Mouse (Mus musculus): ENCODE results near the gene Tas1r3. TPM values are rescaled to one million over a fixed set of nuclear protein-coding genes. Genes with fewer than 3 reads are reported as not detected.

Gene Tas1r3
- polyA plus RNA-seq, 1 experiment from 2014 or later: 0.61 TPM

- no peak overlapping the region for H3K4me3 ChIP-seq
- H3K27ac ChIP-seq: no peak overlapping the region
- WGBS: 55% methylated on average over 8 of the region's 8 CpGs
- H3K27me3 ChIP-seq (replicated peaks): peaks cover 22% of the 10 kb centered on the region
- H3K9me3 ChIP-seq: no peaks in the 10 kb centered on the region
- ATAC-seq (replicated peaks): no peak
- no peak overlapping the region for H3K4me2 ChIP-seq
- peaks cover 22% of the 10 kb centered on the region for H3K4me1 ChIP-seq
- H3K36me3 ChIP-seq (replicated peaks): no peaks in the 10 kb centered on the region
- no peak overlapping the region for H3K9ac ChIP-seq
Measured at GRCm38 (mm10) chr4:155838187-155839153, 24.7 kb downstream of the Tas1r3 start.

- Histone ChIP-seq H3K36me3 (replicated peaks) (no peaks in the 10 kb centered on the region), H3K4me2 (no peak overlapping the region), H3K4me1 (peaks cover 31% of the 10 kb centered on the region), H3K4me3 (no peak overlapping the region), H3K27ac (no peak overlapping the region), H3K27me3 (replicated peaks) (peaks cover 19% of the 10 kb centered on the region), H3K9ac (no peak overlapping the region), H3K9me3 (no peaks in the 10 kb centered on the region)
- ATAC-seq (replicated peaks): no peak
- 82% methylated on average over 11 of the region's 11 CpGs for WGBS
Measured at GRCm38 (mm10) chr4:155837404-155838010, 25.7 kb downstream of the Tas1r3 start.

GRCm38 (mm10) chr4:155833836-155834235, 29.3 kb downstream of the Tas1r3 start:
- H3K4me2 ChIP-seq: no peak overlapping the region
- no peaks in the 10 kb centered on the region for H3K27me3 ChIP-seq (replicated peaks)
- H3K4me3 ChIP-seq: no peak overlapping the region
- H3K9ac ChIP-seq: no peak overlapping the region
- H3K27ac ChIP-seq: peak overlapping the region; percentile 39; the same call in 1 of the 2 replicates
- H3K36me3 ChIP-seq (replicated peaks): no peaks in the 10 kb centered on the region
- no peaks in the 10 kb centered on the region for H3K9me3 ChIP-seq
- ATAC-seq (replicated peaks): 0 out of 2 replicates have a peak, but pooled peaks have one; percentile 16
- H3K4me1 ChIP-seq: peaks cover 29% of the 10 kb centered on the region
- 33% methylated on average over 2 of the region's 2 CpGs for WGBS

GRCm38 (mm10) chr4:155833234-155833633, 29.9 kb downstream of the Tas1r3 start:
- WGBS: 87% methylated on average over 4 of the region's 4 CpGs
- H3K4me3 ChIP-seq: no peak overlapping the region
- no peaks in the 10 kb centered on the region for H3K27me3 ChIP-seq (replicated peaks)
- H3K4me2 ChIP-seq: no peak overlapping the region
- H3K4me1 ChIP-seq: peaks cover 29% of the 10 kb centered on the region
- no peaks in the 10 kb centered on the region for H3K9me3 ChIP-seq
- no peak overlapping the region for H3K27ac ChIP-seq
- H3K9ac ChIP-seq: no peak overlapping the region
- no peaks in the 10 kb centered on the region for H3K36me3 ChIP-seq (replicated peaks)
- no peak for ATAC-seq (replicated peaks)

- H3K4me3 ChIP-seq: peak overlapping the region; percentile 58
- H3K9ac ChIP-seq: peak overlapping the region; percentile 72
- H3K27me3 ChIP-seq (replicated peaks): no peaks in the 10 kb centered on the region
- peaks cover 29% of the 10 kb centered on the region for H3K4me1 ChIP-seq
- H3K9me3 ChIP-seq: no peaks in the 10 kb centered on the region
- 57% methylated on average over 10 of the region's 10 CpGs for WGBS
- ATAC-seq (replicated peaks): no peak
- peak overlapping the region; percentile 87 for H3K4me2 ChIP-seq
- no peak overlapping the region for H3K27ac ChIP-seq
- 0 out of 2 replicates have a peak, but pooled peaks cover 5% of the 10 kb centered on the region for H3K36me3 ChIP-seq (replicated peaks)
Measured at GRCm38 (mm10) chr4:155832321-155832720, 30.8 kb downstream of the Tas1r3 start.

- Histone ChIP-seq H3K9ac (peak overlapping the region; percentile 72), H3K36me3 (replicated peaks) (0 out of 2 replicates have a peak, but pooled peaks cover 5% of the 10 kb centered on the region), H3K9me3 (no peaks in the 10 kb centered on the region), H3K27ac (peak overlapping the region; percentile 89), H3K4me3 (peak overlapping the region; percentile 58), H3K27me3 (replicated peaks) (no peaks in the 10 kb centered on the region), H3K4me2 (peak overlapping the region; percentile 87), H3K4me1 (peaks cover 29% of the 10 kb centered on the region)
- WGBS: under 1% methylated on average over 25 of the region's 25 CpGs
- ATAC-seq (replicated peaks): no peak; the same call in 1 of the 2 replicates
Measured at GRCm38 (mm10) chr4:155831831-155832230, 31.3 kb downstream of the Tas1r3 start.

GRCm38 (mm10) chr4:155831205-155831766, 31.9 kb downstream of the Tas1r3 start, which contains the start of gene Aurkaip1:
Gene Aurkaip1, plus strand, starts transcription at chr4:155831272.
- Histone ChIP-seq H3K4me1 (peaks cover 29% of the 10 kb centered on the region), H3K36me3 (replicated peaks) (0 out of 2 replicates have a peak, but pooled peaks cover 5% of the 10 kb centered on the region), H3K9ac (peak within 1 kb of the TSS; percentile 72), H3K27me3 (replicated peaks) (no peaks in the 10 kb centered on the region), H3K4me3 (peak within 1 kb of the TSS; percentile 58), H3K9me3 (no peaks in the 10 kb centered on the region), H3K4me2 (peak within 1 kb of the TSS; percentile 87), H3K27ac (peak within 1 kb of the TSS; percentile 89)
- under 1% methylated on average over 49 of the region's 49 CpGs for WGBS
- peak; percentile 94 for ATAC-seq (replicated peaks)

- Histone ChIP-seq H3K4me1 (peaks cover 29% of the 10 kb centered on the region), H3K36me3 (replicated peaks) (0 out of 2 replicates have a peak, but pooled peaks cover 6% of the 10 kb centered on the region), H3K9ac (no peak overlapping the region), H3K9me3 (no peaks in the 10 kb centered on the region), H3K27ac (peak overlapping the region; percentile 89), H3K27me3 (replicated peaks) (no peaks in the 10 kb centered on the region), H3K4me3 (peak overlapping the region; percentile 58; the same call in 1 of the 2 replicates), H3K4me2 (peak overlapping the region; percentile 87)
- ATAC-seq (replicated peaks): no peak
- WGBS: 56% methylated on average over 8 of the region's 8 CpGs
Measured at GRCm38 (mm10) chr4:155830596-155830995, 32.6 kb downstream of the Tas1r3 start.

- no peaks in the 10 kb centered on the region for H3K27me3 ChIP-seq (replicated peaks)
- H3K4me3 ChIP-seq: no peak overlapping the region
- no peaks in the 10 kb centered on the region for H3K9me3 ChIP-seq
- peaks cover 12% of the 10 kb centered on the region for H3K36me3 ChIP-seq (replicated peaks)
- peaks cover 29% of the 10 kb centered on the region for H3K4me1 ChIP-seq
- no peak overlapping the region for H3K4me2 ChIP-seq
- H3K9ac ChIP-seq: no peak overlapping the region
- no peak overlapping the region for H3K27ac ChIP-seq
- WGBS: 92% methylated on average over 4 of the region's 4 CpGs
- no peak for ATAC-seq (replicated peaks)
Measured at GRCm38 (mm10) chr4:155829866-155830265, 33.3 kb downstream of the Tas1r3 start.

- H3K36me3 ChIP-seq (replicated peaks): peaks cover 72% of the 10 kb centered on the region
- H3K4me2 ChIP-seq: no peak overlapping the region
- no peak overlapping the region for H3K4me3 ChIP-seq
- WGBS: 96% methylated on average over 16 of the region's 16 CpGs
- H3K9me3 ChIP-seq: no peaks in the 10 kb centered on the region
- ATAC-seq (replicated peaks): no peak
- no peak overlapping the region for H3K27ac ChIP-seq
- H3K9ac ChIP-seq: no peak overlapping the region
- H3K27me3 ChIP-seq (replicated peaks): no peaks in the 10 kb centered on the region
- no peaks in the 10 kb centered on the region for H3K4me1 ChIP-seq
Measured at GRCm38 (mm10) chr4:155823443-155823842, 39.7 kb downstream of the Tas1r3 start.

GRCm38 (mm10) chr4:155821025-155821424, 42.1 kb downstream of the Tas1r3 start:
- 80% methylated on average over 7 of the region's 7 CpGs for WGBS
- no peaks in the 10 kb centered on the region for H3K9me3 ChIP-seq

GRCm38 (mm10) chr4:155817533-155817932, 45.6 kb downstream of the Tas1r3 start:
- Histone ChIP-seq H3K27me3 (replicated peaks) (no peaks in the 10 kb centered on the region), H3K36me3 (replicated peaks) (peaks cover 56% of the 10 kb centered on the region), H3K4me1 (peaks cover 18% of the 10 kb centered on the region), H3K9ac (no peak overlapping the region), H3K4me3 (no peak overlapping the region), H3K9me3 (no peaks in the 10 kb centered on the region), H3K27ac (no peak overlapping the region), H3K4me2 (no peak overlapping the region)
- WGBS: 85% methylated on average over 4 of the region's 4 CpGs
- ATAC-seq (replicated peaks): no peak

More at GRCm38 (mm10) chr4:155821025-155821424, 42.1 kb downstream of the Tas1r3 start:
- Histone ChIP-seq H3K4me3 (no peak overlapping the region), H3K36me3 (replicated peaks) (peaks cover 80% of the 10 kb centered on the region), H3K4me1 (no peaks in the 10 kb centered on the region), H3K27me3 (replicated peaks) (no peaks in the 10 kb centered on the region), H3K4me2 (no peak overlapping the region), H3K9ac (no peak overlapping the region), H3K27ac (no peak overlapping the region)
- no peak for ATAC-seq (replicated peaks)

Data from midbrain, embryonic 15.5 days (tissue).